In the genomic region with DNA sequence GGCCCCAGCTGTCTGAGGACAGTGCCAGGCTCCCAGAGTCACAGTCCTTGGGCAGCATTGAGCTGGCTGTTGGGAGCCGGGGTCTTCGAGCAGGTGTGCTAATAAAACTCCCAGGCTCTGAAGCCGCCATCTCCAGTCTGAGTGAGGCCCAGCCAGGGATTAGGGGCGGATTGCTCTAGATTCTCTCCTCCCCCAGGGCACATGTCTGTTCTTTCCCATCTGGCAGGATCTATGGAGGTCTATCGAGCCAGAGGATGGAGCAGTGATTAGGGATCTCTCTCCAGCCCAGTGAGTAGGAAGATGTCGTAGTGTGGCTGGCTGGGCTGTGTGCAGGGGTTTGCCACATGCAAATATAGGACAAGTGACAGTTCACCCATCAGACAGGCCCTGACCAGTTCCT, we compare ENCODE assay signal across 8 mouse cellular contexts. TPM values are rescaled to one million over a fixed set of nuclear protein-coding genes. Genes with fewer than 3 reads are reported as not detected.
DNase-seq lines count a peak whose midpoint lies in the region; ATAC-seq and TF ChIP-seq lines count a peak whose summit lies in the region.

No protein-coding gene starts in this region.

- no peaks in the 10 kb centered on the region for H3K79me2 ChIP-seq in MEL (ENCODE audit: control insufficient read depth, insufficient read depth, low read length, poor library complexity)

- ATAC-seq in embryonic facial prominence, embryonic 15.5 days (ENCODE audit: insufficient number of reproducible peaks, low FRiP score, low TSS enrichment, low read depth), result no peak
- ATAC-seq in liver, embryonic 15.5 days (ENCODE audit: insufficient read depth), result no peak

- H3K27me3 ChIP-seq in MEL (ENCODE audit: control insufficient read depth in 1 of 2, insufficient read depth in 2 of 2, low read length in 2 of 2), result no peaks in the 10 kb centered on the region
- no peaks in the 10 kb centered on the region for H3K27me3 ChIP-seq in embryonic facial prominence, embryonic 15.5 days
- H3K27me3 ChIP-seq in liver, embryonic 15.5 days, result no peaks in the 10 kb centered on the region

- peak overlapping the region; percentile 86 for H3K27ac ChIP-seq in layer of hippocampus, adult 2 months
- H3K27ac ChIP-seq in MEL (ENCODE audit: control insufficient read depth, low read depth, low read length), result peak overlapping the region; percentile 63
- no peak overlapping the region for H3K27ac ChIP-seq in embryonic facial prominence, embryonic 15.5 days (replicated peaks)
- peak overlapping the region; percentile 99 for H3K27ac ChIP-seq in liver, embryonic 15.5 days (replicated peaks)

- no peak for TF ChIP-seq CTCF in layer of hippocampus, adult 2 months (conservative IDR thresholded peaks at IDR 0.05)
- no peak for TF ChIP-seq CTCF in MEL (IDR thresholded peaks at IDR 0.05 in 2 of 3, conservative IDR thresholded peaks at IDR 0.05 in 1 of 3; ENCODE audit: control insufficient read depth in 1 of 3, insufficient read depth in 1 of 3, low read depth in 2 of 3, low read length in 3 of 3, poor library complexity in 1 of 3, severe bottlenecking in 1 of 3)

- no peaks in the 10 kb centered on the region for H3K9me3 ChIP-seq in MEL (replicated peaks; ENCODE audit: insufficient read depth, low read length)
- H3K9me3 ChIP-seq in embryonic facial prominence, embryonic 15.5 days (replicated peaks), result no peaks in the 10 kb centered on the region
- H3K9me3 ChIP-seq in liver, embryonic 15.5 days (replicated peaks), result no peaks in the 10 kb centered on the region

- no peak for TF ChIP-seq EP300 in MEL (IDR thresholded peaks at IDR 0.05; ENCODE audit: low read depth in 1 of 2, low read length in 2 of 2)

- H3K4me2 ChIP-seq in embryonic facial prominence, embryonic 15.5 days (replicated peaks), result no peak overlapping the region
- H3K4me2 ChIP-seq in liver, embryonic 15.5 days, result peak overlapping the region; percentile 73

- TF ChIP-seq POLR2A in MEL (IDR thresholded peaks at IDR 0.05; ENCODE audit: control insufficient read depth in 1 of 2, insufficient read depth in 1 of 2, low read depth in 1 of 2, low read length in 2 of 2, poor library complexity in 1 of 2), result no peak

- peaks cover 15 to 35% of the 10 kb centered on the region in 2 experiments for H3K4me1 ChIP-seq in MEL (ENCODE audit: control insufficient read depth in 1 of 2, insufficient read depth in 2 of 2, low read length in 2 of 2)
- H3K4me1 ChIP-seq in embryonic facial prominence, embryonic 15.5 days, result peaks cover 17% of the 10 kb centered on the region
- H3K4me1 ChIP-seq in liver, embryonic 15.5 days (replicated peaks), result peaks cover 93% of the 10 kb centered on the region

- 64% methylated on average over 6 of the region's 6 CpGs for WGBS in embryonic facial prominence, embryonic 15.5 days
- WGBS in liver, embryonic 15.5 days (ENCODE audit: insufficient replicate concordance), result 61% methylated on average over 6 of the region's 6 CpGs

- no peak for TF ChIP-seq RAD21 in MEL (IDR thresholded peaks at IDR 0.05; ENCODE audit: low read depth, low read length)

- DNase-seq in layer of hippocampus, adult 2 months (ENCODE audit: low spot score in 2 of 2), result no peak
- DNase-seq in layer of hippocampus, postnatal 10 days (ENCODE audit: low spot score in 2 of 2), result no peak
- no peak for DNase-seq in MEL (ENCODE audit: low read depth, low spot score)
- DNase-seq in urinary bladder, adult 2 months (ENCODE audit: low spot score), result no peak
- DNase-seq in embryo, embryonic 11 days, result no peak
- no peak for DNase-seq in yolk sac, embryonic 10.5 days (ENCODE audit: low spot score)

- H3K36me3 ChIP-seq in MEL (ENCODE audit: control insufficient read depth in 1 of 2, insufficient read depth in 2 of 2, low read length in 2 of 2), result peaks cover 0 to 23% of the 10 kb centered on the region in 2 experiments; a peak in 2 of 4 replicates
- H3K36me3 ChIP-seq in embryonic facial prominence, embryonic 15.5 days, result peaks cover 5% of the 10 kb centered on the region; the same call in 1 of the 2 replicates
- H3K36me3 ChIP-seq in liver, embryonic 15.5 days (replicated peaks), result peaks cover 84% of the 10 kb centered on the region

- H3K4me3 ChIP-seq in layer of hippocampus, adult 2 months, result no peak overlapping the region; the same call in 1 of the 2 replicates
- no peak overlapping the region for H3K4me3 ChIP-seq in MEL (ENCODE audit: control insufficient read depth in 1 of 2, insufficient read depth in 1 of 2, low read depth in 2 of 2, low read length in 2 of 2)
- H3K4me3 ChIP-seq in embryonic facial prominence, embryonic 15.5 days (replicated peaks), result no peak overlapping the region
- H3K4me3 ChIP-seq in liver, embryonic 15.5 days (replicated peaks), result peak overlapping the region; percentile 80

- no peak overlapping the region; the same call in 1 of the 2 replicates for H3K9ac ChIP-seq in MEL (ENCODE audit: control insufficient read depth, low read depth, low read length, poor library complexity, severe bottlenecking)
- H3K9ac ChIP-seq in embryonic facial prominence, embryonic 15.5 days, result 0 out of 2 replicates have a peak overlapping the region, but pooled peaks have one; percentile 2
- H3K9ac ChIP-seq in liver, embryonic 15.5 days, result peak overlapping the region; percentile 90

TF ChIP-seq in MEL, 35 proteins besides CTCF, POLR2A, EP300 and RAD21:
- TF ChIP-seq NRF1 (IDR thresholded peaks at IDR 0.05; ENCODE audit: insufficient read depth, low read depth, low read length, poor library complexity, severe bottlenecking) (no peak), MYC (IDR thresholded peaks at IDR 0.05; ENCODE audit: low read depth, low read length) (no peak), E2F4 (IDR thresholded peaks at IDR 0.05; ENCODE audit: borderline replicate concordance, low read depth, low read length) (no peak), ZKSCAN1 (IDR thresholded peaks at IDR 0.05; ENCODE audit: low read depth, low read length) (no peak), NELFE (IDR thresholded peaks at IDR 0.05; ENCODE audit: low read depth, low read length) (no peak), TBP (IDR thresholded peaks at IDR 0.05; ENCODE audit: low read depth, low read length) (no peak), USF2 (IDR thresholded peaks at IDR 0.05; ENCODE audit: borderline replicate concordance in 1 of 2, insufficient read depth in 1 of 2, low read depth in 1 of 2, low read length in 2 of 2) (no peak), UBTF (IDR thresholded peaks at IDR 0.05; ENCODE audit: borderline replicate concordance, insufficient read depth, low read depth, low read length) (no peak)

RNA-seq across cellular contexts. Expression of gene Tmcc2, which starts 24.1 kb away (rescaled TPM):
- 100 to 1,000 TPM; 242 to 256 TPM for total RNA-seq in layer of hippocampus, adult 2 months (2021)
- total RNA-seq in layer of hippocampus, postnatal 10 days (2021), result 100 to 1,000 TPM; 171 to 181 TPM
- 4.6 and 7.2 TPM in 2 replicates for total RNA-seq in MEL (2012; rRNA removed)
- 1 to 10 TPM in 1 of 2 experiments, not detected in 1; 4.1 TPM for polyA plus RNA-seq in MEL (2012; ENCODE audit: insufficient read depth in 1 of 2, insufficient read length in 2 of 2, low read depth in 1 of 2, low replicate concordance in 2 of 2, missing spikeins in 1 of 2)
- 9.8 and 10.7 TPM in 2 replicates for polyA plus RNA-seq in embryonic facial prominence, embryonic 15.5 days (2015; fragmentation: Nextera tagmentation; extraction: Ambion mirVana)
- polyA plus RNA-seq in liver, embryonic 15.5 days (2015; fragmentation: Nextera tagmentation; extraction: Ambion mirVana), result 598 and 710 TPM in 2 replicates
- polyA plus RNA-seq in urinary bladder, adult 2 months (2012; rRNA removed), result 7.9 and 9.8 TPM in 2 replicates

RNA-seq across cellular contexts. Expression of gene Dstyk, which starts 50.4 kb away (rescaled TPM):
- total RNA-seq in layer of hippocampus, adult 2 months (2021), result 10 to 100 TPM; 49.0 to 50.2 TPM
- total RNA-seq in layer of hippocampus, postnatal 10 days (2021), result 10 to 100 TPM; 31.0 to 34.9 TPM
- total RNA-seq in MEL (2012; rRNA removed), result 2.4 and 2.8 TPM in 2 replicates
- 1 to 10 TPM in 1 of 2 experiments, not detected in 1; 4.5 TPM for polyA plus RNA-seq in MEL (2012; ENCODE audit: insufficient read depth in 1 of 2, insufficient read length in 2 of 2, low read depth in 1 of 2, low replicate concordance in 2 of 2, missing spikeins in 1 of 2)
- polyA plus RNA-seq in embryonic facial prominence, embryonic 15.5 days (2015; fragmentation: Nextera tagmentation; extraction: Ambion mirVana), result 15.6 and 18.0 TPM in 2 replicates
- 4.5 and 5.3 TPM in 2 replicates for polyA plus RNA-seq in liver, embryonic 15.5 days (2015; fragmentation: Nextera tagmentation; extraction: Ambion mirVana)
- 20.2 and 20.8 TPM in 2 replicates for polyA plus RNA-seq in urinary bladder, adult 2 months (2012; rRNA removed)

RNA-seq across cellular contexts. Expression of gene Nuak2, which starts 51.0 kb away (rescaled TPM):
- total RNA-seq in layer of hippocampus, adult 2 months (2021), result 1 to 10 TPM in 1 of 2 experiments, under 1 TPM in 1; 0.76 to 1.7 TPM
- 1 to 10 TPM; 3.1 TPM for total RNA-seq in layer of hippocampus, postnatal 10 days (2021)
- total RNA-seq in MEL (2012; rRNA removed), result 2.8 and 3.2 TPM in 2 replicates
- polyA plus RNA-seq in MEL (2012; ENCODE audit: insufficient read depth in 1 of 2, insufficient read length in 2 of 2, low read depth in 1 of 2, low replicate concordance in 2 of 2, missing spikeins in 1 of 2), result 1 to 10 TPM in 1 of 2 experiments, not detected in 1; 3.0 TPM
- 8.5 and 9.1 TPM in 2 replicates for polyA plus RNA-seq in embryonic facial prominence, embryonic 15.5 days (2015; fragmentation: Nextera tagmentation; extraction: Ambion mirVana)
- 3.1 and 3.6 TPM in 2 replicates for polyA plus RNA-seq in liver, embryonic 15.5 days (2015; fragmentation: Nextera tagmentation; extraction: Ambion mirVana)
- polyA plus RNA-seq in urinary bladder, adult 2 months (2012; rRNA removed), result 3.4 TPM in 2 replicates

Comparison
In these comparisons a context has a peak if more than half of its experiments do, and no peak if none do; other contexts are left out.
1. RNA of gene Tmcc2, which starts 24.1 kb away (polyA plus RNA-seq): 598 to 710 TPM in liver, embryonic 15.5 days; 9.8 to 10.7 TPM in embryonic facial prominence, embryonic 15.5 days, 7.9 to 9.8 TPM in urinary bladder, adult 2 months and 4.1 TPM in MEL; every median in the first group is over 10 times any median in the second.